Mouse (Mus musculus): ENCODE measurements around the gene Hacl1. TPM values are rescaled to one million over a fixed set of nuclear protein-coding genes. Genes with fewer than 3 reads are reported as not detected.

The Hacl1 gene
- total RNA-seq, 2 experiments from 2014 or later = 0.58 to 11.2 TPM

DNA sequence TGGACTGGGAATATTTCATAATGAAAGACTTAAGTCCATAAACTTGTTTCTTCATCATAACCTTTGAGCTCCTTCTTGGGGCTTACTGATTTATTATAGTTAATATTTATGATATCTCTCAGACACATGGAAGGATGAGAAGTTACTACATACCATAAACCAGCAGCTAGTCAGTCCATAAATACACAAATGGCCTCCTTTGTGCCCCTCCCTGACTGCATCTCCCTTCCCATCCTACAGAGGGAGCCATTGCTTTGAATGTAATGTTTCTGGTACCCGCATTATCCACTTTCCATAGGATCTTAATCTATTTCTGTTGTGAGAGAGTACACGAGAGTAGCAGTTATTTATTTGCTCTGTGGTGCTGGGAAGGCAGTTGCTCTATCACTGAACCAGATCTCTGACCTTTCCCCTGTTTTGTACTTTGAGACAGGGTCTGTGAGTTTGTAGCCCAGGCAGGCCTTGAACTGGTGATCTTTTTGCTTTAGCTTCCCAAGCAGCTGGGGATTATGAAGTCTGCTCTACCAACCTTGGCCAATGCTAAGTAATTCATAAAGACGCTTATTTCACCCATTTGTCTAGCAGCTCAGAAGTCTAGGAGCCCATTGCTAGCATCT is 4.0 kb upstream of the Hacl1 start:
- no peak for ATAC-seq (replicated peaks; ENCODE audit: low FRiP score, poor library complexity, severe bottlenecking)

DNA sequence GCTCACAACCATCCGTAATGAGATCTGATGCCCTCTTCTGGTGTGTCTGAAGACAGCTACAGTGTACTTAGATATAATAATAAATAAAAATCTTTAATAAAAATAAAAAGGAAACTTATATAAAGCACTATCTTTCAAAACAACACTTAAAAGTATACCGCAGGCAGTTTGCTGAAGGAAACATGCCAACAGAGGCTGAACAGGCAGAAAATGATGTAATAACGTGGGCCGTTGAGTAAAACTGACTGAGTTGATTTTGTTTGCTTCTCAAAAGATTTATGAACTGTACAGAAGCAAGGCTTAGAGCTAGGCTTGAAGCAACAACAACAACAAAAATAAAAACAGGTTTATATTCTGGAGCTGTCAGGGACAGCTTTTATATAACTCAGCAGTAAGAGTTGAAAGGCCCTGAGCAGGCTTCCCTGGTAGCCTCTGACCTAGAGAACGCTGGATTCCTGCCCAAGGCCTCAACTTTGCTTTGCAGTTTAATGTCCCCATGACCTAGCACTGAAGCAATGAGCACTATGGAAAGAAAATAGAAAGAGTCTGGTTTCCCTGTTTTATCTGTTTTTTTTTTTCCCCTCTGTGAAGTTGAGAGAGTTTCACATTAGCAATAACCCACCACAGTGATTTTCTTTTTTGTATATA is 3.2 kb upstream of the Hacl1 start:
- ATAC-seq (replicated peaks; ENCODE audit: low FRiP score, poor library complexity, severe bottlenecking) = no peak

DNA sequence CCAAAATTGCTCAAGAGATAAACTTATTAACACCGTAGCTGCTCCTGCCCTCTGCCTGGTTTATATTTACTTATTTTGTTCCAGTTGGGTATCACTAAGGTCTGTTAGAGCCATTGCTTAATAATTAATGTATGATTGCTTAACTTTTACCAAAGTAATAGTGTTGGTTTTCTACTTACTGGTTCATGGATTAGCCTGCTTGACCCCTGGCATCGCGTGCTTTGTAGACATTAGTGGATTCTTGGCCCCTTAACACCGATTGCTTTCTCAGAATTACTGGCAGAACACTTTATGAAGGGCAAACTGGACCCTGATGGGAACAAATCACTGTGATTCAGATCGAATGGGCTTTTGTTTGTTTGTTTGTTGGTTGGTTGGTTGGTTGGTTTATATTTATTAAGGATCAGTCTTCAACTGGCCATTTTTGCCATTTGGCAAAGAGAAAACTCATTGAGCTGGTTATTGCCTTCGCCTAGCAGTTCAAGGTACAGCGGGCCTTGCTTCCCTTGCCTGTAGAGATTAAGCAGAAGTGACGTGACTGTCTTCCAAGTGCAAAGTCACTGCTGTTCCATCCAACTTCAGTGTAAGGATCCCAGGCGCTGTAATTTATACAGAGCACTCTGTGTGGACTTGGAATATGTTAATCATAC is 545 bp upstream of the Hacl1 start:
- no peak for ATAC-seq (replicated peaks; ENCODE audit: low FRiP score, poor library complexity, severe bottlenecking)

DNA sequence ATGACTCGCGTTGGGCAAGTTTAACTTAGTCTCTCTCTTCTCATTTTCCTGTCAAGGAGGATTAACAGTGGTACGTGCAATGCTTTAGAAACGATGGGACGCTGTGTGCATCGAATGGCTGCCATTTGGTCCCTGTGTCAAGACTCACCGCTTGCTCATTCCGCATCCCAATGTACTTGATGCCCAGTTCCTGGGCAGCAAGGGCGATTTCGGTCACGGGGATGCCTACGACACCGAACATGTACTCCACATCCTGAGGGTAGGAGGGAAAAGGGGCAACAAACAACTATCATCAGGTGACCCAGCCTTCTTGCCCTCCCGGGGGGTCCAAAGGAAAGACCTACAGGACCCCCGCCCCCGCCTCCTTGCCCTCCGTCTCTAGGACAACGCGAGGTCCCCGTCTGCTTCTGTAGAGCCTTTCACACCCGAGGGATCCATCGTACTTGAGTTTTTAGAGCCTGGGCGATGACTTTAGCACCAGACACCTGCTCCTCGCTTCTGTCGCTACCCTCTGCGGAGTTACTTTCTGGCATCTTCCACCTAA is 668 bp downstream of the Hacl1 start, which contains the start of gene Gm49387:
Gm49387 (minus strand) TSS at position 533 of the 544 bp plus-strand sequence.
- ATAC-seq (replicated peaks; ENCODE audit: low FRiP score, poor library complexity, severe bottlenecking) = peak; percentile 37

GRCm38 (mm10) chr14:31630677-31631076 is 10.4 kb downstream of the Hacl1 start:
- ATAC-seq (replicated peaks; ENCODE audit: low FRiP score, poor library complexity, severe bottlenecking) = no peak

- ATAC-seq (replicated peaks; ENCODE audit: low FRiP score, poor library complexity, severe bottlenecking) = no peak
These were observed 18.3 kb downstream of the Hacl1 start for GRCm38 (mm10) chr14:31622748-31623147.

DNA sequence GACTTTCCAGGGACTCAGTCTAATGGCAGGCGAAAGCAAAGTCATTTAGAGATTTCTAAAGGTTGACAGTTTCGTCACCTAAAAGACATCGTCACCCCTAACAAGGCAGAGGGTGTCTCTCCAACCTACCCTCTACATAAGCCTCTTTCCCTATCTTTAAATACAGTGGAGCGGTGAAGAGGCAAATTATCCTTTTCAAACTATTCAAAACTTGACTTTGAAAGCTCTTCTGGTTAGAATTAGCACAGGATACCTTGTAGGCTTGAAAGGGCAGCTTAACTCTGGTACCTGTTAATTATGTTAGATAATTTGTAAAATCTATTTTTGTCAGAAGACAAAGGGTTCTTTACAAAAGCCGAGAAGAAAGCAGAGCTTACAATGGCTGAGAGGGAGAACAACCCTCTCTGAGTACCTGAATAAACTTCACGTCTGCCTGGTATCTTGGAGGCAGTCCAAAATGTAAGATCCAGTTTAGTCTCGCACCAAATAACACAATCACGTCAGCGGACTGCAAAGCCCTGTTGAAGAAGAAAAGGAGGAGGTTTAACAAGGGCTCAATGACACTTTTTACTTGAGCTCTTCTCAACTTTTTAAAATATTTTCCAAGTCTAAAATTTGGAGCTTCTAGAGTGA is 20.4 kb downstream of the Hacl1 start:
- ATAC-seq (replicated peaks; ENCODE audit: low FRiP score, poor library complexity, severe bottlenecking) = no peak

- ATAC-seq (replicated peaks; ENCODE audit: low FRiP score, poor library complexity, severe bottlenecking) = no peak
These were observed 23.1 kb downstream of the Hacl1 start for GRCm38 (mm10) chr14:31617997-31618396.

GRCm38 (mm10) chr14:31617204-31617603 is 23.9 kb downstream of the Hacl1 start:
- no peak for ATAC-seq (replicated peaks; ENCODE audit: low FRiP score, poor library complexity, severe bottlenecking)

- no peak for ATAC-seq (replicated peaks; ENCODE audit: low FRiP score, poor library complexity, severe bottlenecking)
These were observed 27.4 kb downstream of the Hacl1 start for GRCm38 (mm10) chr14:31613671-31614070.

- no peak for ATAC-seq (replicated peaks; ENCODE audit: low FRiP score, poor library complexity, severe bottlenecking)
These were observed 29.1 kb downstream of the Hacl1 start for GRCm38 (mm10) chr14:31611986-31612385.

DNA sequence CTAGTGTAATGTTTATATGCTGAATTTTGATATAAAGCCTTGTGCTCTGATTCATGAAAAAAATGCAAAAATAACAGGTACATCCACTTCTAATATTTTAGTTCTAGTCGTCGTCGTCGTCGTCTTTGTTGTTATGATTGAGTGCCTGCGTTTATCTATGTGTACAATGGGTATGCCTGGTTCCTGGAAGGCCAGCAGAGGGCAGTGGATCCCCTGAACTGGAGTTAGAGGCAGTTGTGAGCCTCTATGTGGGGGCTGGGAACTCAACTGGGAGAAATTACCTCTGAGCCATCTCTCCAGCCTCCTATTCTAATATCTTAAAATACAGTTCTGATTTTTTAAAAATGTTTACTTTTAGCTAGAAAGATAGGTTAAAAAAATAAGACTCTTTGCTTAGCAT is 35.6 kb downstream of the Hacl1 start:
- ATAC-seq (replicated peaks; ENCODE audit: low FRiP score, poor library complexity, severe bottlenecking) = no peak

GRCm38 (mm10) chr14:31604916-31605315 is 36.2 kb downstream of the Hacl1 start:
- 0 out of 2 replicates have a peak, but pooled peaks have one; percentile 37 for ATAC-seq (replicated peaks; ENCODE audit: low FRiP score, poor library complexity, severe bottlenecking)

- ATAC-seq (replicated peaks; ENCODE audit: low FRiP score, poor library complexity, severe bottlenecking) = peak; percentile 88
These were observed 38.5 kb downstream of the Hacl1 start for GRCm38 (mm10) chr14:31602616-31602979.

- ATAC-seq (replicated peaks; ENCODE audit: low FRiP score, poor library complexity, severe bottlenecking) = peak; percentile 36; the same call in 1 of the 2 replicates
These were observed 39.0 kb downstream of the Hacl1 start for GRCm38 (mm10) chr14:31601908-31602615.

GRCm38 (mm10) chr14:31597446-31597845 is 43.6 kb downstream of the Hacl1 start:
- ATAC-seq (replicated peaks; ENCODE audit: low FRiP score, poor library complexity, severe bottlenecking) = no peak

- ATAC-seq (replicated peaks; ENCODE audit: low FRiP score, poor library complexity, severe bottlenecking) = no peak
These were observed 44.7 kb downstream of the Hacl1 start for GRCm38 (mm10) chr14:31596408-31596807.

DNA sequence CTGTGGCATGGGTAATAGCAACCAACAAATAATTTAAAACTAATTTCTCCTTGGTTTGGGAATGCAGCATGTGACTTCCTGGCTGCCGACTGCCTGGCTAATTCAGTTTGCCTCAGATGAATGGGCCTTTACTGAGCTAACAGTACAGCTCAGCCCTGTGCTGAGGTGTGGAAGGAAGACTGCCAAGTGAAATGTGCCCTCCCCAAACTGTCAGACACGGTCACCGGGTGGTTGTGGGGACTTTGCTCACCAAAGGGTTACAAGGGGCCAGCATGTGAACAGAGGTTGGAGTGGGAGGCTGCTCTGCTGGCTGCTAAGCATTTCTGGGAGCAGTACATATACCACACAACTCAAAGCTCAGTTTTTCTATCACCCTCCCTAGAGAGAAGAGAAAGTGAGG is 46.4 kb downstream of the Hacl1 start:
- no peak for ATAC-seq (replicated peaks; ENCODE audit: low FRiP score, poor library complexity, severe bottlenecking)

GRCm38 (mm10) chr14:31593036-31593435 is 48.0 kb downstream of the Hacl1 start:
- ATAC-seq (replicated peaks; ENCODE audit: low FRiP score, poor library complexity, severe bottlenecking) = no peak

DNA sequence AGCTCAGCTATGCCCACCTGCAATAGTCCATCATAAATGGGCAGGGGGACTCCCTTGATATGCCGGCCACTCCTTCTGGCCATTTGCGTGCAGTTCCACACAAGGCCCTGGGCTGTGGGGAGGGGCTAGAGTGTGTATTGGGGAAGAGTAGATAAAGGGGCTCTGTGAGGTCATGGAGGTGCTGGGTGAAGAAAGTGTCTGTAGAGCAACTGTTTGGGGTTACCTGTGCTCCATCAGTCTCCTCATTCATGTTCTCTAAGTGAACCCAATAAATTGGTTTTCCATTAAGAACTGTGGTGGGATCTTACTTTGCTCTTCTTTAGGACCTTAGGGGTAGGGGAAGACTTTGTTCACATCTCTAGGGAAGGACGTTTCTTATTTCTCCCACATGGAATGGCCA is 49.8 kb downstream of the Hacl1 start, which contains the start of gene Colq:
Colq (minus strand) TSS at position 101 of the 400 bp plus-strand sequence.
- ATAC-seq (replicated peaks; ENCODE audit: low FRiP score, poor library complexity, severe bottlenecking) = no peak

Measured in erythroblast, adult 5-6 weeks (primary cell).